In the genomic region with DNA sequence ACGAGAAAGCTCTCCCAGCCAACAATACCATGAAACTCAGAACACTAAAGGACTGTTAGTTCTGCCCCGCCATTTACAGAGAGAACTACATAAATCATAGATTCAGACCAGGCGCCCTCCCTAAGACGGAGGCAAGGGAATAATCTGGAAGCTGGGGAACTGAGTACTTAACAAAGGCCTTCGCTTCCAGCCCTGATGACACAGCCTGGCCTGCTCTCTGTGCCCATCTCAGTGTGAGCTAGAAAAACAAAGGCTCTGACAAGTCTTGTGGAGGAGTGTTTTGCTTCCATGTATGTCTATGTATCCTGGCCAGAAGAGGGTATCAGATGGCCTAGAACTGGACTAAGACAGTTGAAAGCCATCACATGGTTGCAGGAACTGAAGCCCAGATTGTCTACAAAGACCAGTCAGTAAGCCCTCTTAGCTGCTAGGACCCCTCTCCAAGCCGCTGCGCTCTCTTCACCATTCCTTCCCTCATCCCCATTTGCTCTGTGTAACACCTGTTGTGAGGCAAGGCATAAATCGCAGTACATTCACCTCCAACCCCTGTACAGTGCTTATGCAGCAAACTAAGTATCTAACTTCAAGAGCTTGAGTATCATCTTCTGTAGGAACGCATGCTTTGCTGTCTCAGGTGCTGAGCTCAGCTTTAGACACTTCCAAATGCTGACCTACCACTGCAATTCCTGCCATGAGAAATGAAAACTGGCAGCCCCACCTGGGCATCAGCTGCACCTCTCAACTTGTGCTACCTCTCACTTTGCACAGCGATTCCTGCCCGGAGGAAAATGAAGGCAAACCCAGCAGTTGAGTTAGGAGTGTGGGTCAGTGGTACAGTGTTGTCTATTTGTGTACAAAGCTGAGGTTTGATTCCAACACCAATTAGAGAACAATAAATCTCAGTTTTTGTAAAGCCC, we compare ENCODE assay signal across 9 mouse cellular contexts. TPM values are rescaled to one million over a fixed set of nuclear protein-coding genes. Genes with fewer than 3 reads are reported as not detected.
DNase-seq lines count a peak whose midpoint lies in the region; ATAC-seq and TF ChIP-seq lines count a peak whose summit lies in the region.
"Had no signal": no experiment of that assay in that cellular context is flagged by ENCODE, and none has a peak within 500 bp of the region (broad histone marks: within the 10 kb centered on the region; RNA-seq: fewer than 3 reads in every experiment).

No protein-coding gene starts in this region.

- TF ChIP-seq EP300 in liver, postnatal 0 days (IDR thresholded peaks at IDR 0.05; ENCODE audit: low read depth): no peak

- no peak for ATAC-seq in liver, embryonic 15.5 days (ENCODE audit: insufficient read depth)
- ATAC-seq in liver, postnatal 0 days: no peak
- no peak for ATAC-seq in limb, embryonic 13.5 days (ENCODE audit: low FRiP score, low read depth)
- ATAC-seq in stomach, embryonic 16.5 days (ENCODE audit: insufficient read depth, low FRiP score): no peak
- ATAC-seq in megakaryocyte-erythroid progenitor cell, adult 5-6 weeks (replicated peaks; ENCODE audit: low FRiP score, low TSS enrichment, poor library complexity, severe bottlenecking): no peak

- TF ChIP-seq CTCF in liver, postnatal 0 days (IDR thresholded peaks at IDR 0.05; ENCODE audit: low read depth): no peak

- no peak overlapping the region for H3K9ac ChIP-seq in liver, embryonic 15.5 days
- no peak overlapping the region for H3K9ac ChIP-seq in liver, postnatal 0 days (replicated peaks)
- H3K9ac ChIP-seq in limb, embryonic 13.5 days: no peak overlapping the region
- H3K9ac ChIP-seq in stomach, embryonic 16.5 days (ENCODE audit: low read length): no peak overlapping the region

- H3K4me1 ChIP-seq in liver, embryonic 15.5 days (replicated peaks): peaks cover 50% of the 10 kb centered on the region
- peaks cover 12% of the 10 kb centered on the region for H3K4me1 ChIP-seq in liver, postnatal 0 days (ENCODE audit: insufficient read depth)
- H3K4me1 ChIP-seq in limb, embryonic 13.5 days: peaks cover 15% of the 10 kb centered on the region
- peaks cover 20% of the 10 kb centered on the region for H3K4me1 ChIP-seq in stomach, embryonic 16.5 days (ENCODE audit: control insufficient read depth, insufficient read depth, low read length)

- peak; percentile 27 for DNase-seq in embryo, embryonic 10.5 days (ENCODE audit: low spot score)
- no peak for DNase-seq in embryo, embryonic 11 days
- no peak for DNase-seq in liver, postnatal 0 days
- no peak for DNase-seq in left cerebral cortex, adult 11 months (ENCODE audit: low spot score)

- H3K27ac ChIP-seq in liver, embryonic 15.5 days (replicated peaks): 0 out of 2 replicates have a peak overlapping the region, but pooled peaks have one; percentile 1
- no peak overlapping the region for H3K27ac ChIP-seq in liver, postnatal 0 days (ENCODE audit: low read depth)
- peak overlapping the region; percentile 65; the same call in 1 of the 2 replicates for H3K27ac ChIP-seq in limb, embryonic 13.5 days
- H3K27ac ChIP-seq in stomach, embryonic 16.5 days (ENCODE audit: low read length): peak overlapping the region; percentile 12; the same call in 1 of the 2 replicates

- 88% methylated on average over 11 of the region's 11 CpGs for WGBS in liver, embryonic 15.5 days (ENCODE audit: insufficient replicate concordance)
- 93% methylated on average over 11 of the region's 11 CpGs for WGBS in liver, postnatal 0 days (ENCODE audit: insufficient replicate concordance)
- 86% methylated on average over 11 of the region's 11 CpGs for WGBS in limb, embryonic 13.5 days
- 81% methylated on average over 11 of the region's 11 CpGs for WGBS in stomach, embryonic 16.5 days

- no peaks in the 10 kb centered on the region for H3K27me3 ChIP-seq in liver, embryonic 15.5 days
- H3K27me3 ChIP-seq in liver, postnatal 0 days (ENCODE audit: insufficient read depth, low read length): no peaks in the 10 kb centered on the region
- H3K27me3 ChIP-seq in limb, embryonic 13.5 days: no peaks in the 10 kb centered on the region
- H3K27me3 ChIP-seq in stomach, embryonic 16.5 days (ENCODE audit: control insufficient read depth, insufficient read depth, low read length): no peaks in the 10 kb centered on the region

- no peak overlapping the region for H3K4me2 ChIP-seq in liver, embryonic 15.5 days
- no peak overlapping the region for H3K4me2 ChIP-seq in liver, postnatal 0 days (ENCODE audit: low read depth, low read length)
- H3K4me2 ChIP-seq in limb, embryonic 13.5 days (replicated peaks): no peak overlapping the region
- H3K4me2 ChIP-seq in stomach, embryonic 16.5 days (ENCODE audit: low read depth, low read length): no peak overlapping the region

- no peaks in the 10 kb centered on the region for H3K9me3 ChIP-seq in liver, embryonic 15.5 days (replicated peaks)
- no peaks in the 10 kb centered on the region for H3K9me3 ChIP-seq in liver, postnatal 0 days (ENCODE audit: low read length)
- no peaks in the 10 kb centered on the region for H3K9me3 ChIP-seq in limb, embryonic 13.5 days
- no peaks in the 10 kb centered on the region for H3K9me3 ChIP-seq in stomach, embryonic 16.5 days (replicated peaks; ENCODE audit: control insufficient read depth, low read length)

- H3K36me3 ChIP-seq in liver, embryonic 15.5 days (replicated peaks): peaks cover 70% of the 10 kb centered on the region
- H3K36me3 ChIP-seq in liver, postnatal 0 days (replicated peaks; ENCODE audit: insufficient read depth, low read length): peaks cover 64% of the 10 kb centered on the region
- peaks cover 50% of the 10 kb centered on the region for H3K36me3 ChIP-seq in limb, embryonic 13.5 days
- peaks cover 10% of the 10 kb centered on the region; the same call in 1 of the 2 replicates for H3K36me3 ChIP-seq in stomach, embryonic 16.5 days (ENCODE audit: control insufficient read depth, insufficient read depth, low read length)

- H3K4me3 ChIP-seq in liver, embryonic 15.5 days (replicated peaks): no peak overlapping the region
- H3K4me3 ChIP-seq in liver, postnatal 0 days (ENCODE audit: low read depth, low read length): no peak overlapping the region
- H3K4me3 ChIP-seq in limb, embryonic 13.5 days: no peak overlapping the region
- no peak overlapping the region for H3K4me3 ChIP-seq in stomach, embryonic 16.5 days (replicated peaks; ENCODE audit: low read length)
- H3K4me3 ChIP-seq: myocyte had no signal

RNA-seq across cellular contexts. Expression of gene Chd2, which starts 20.1 kb away (rescaled TPM):
- 20.1 and 22.1 TPM in 2 replicates for polyA plus RNA-seq in liver, embryonic 15.5 days (2015; fragmentation: Nextera tagmentation; extraction: Ambion mirVana)
- polyA plus RNA-seq in liver, postnatal 0 days (2015; fragmentation: Nextera tagmentation; extraction: Ambion mirVana): 14.1 and 17.2 TPM in 2 replicates
- polyA plus RNA-seq in limb, embryonic 13.5 days (2015; fragmentation: Nextera tagmentation; extraction: Ambion mirVana): 62.5 and 66.3 TPM in 2 replicates
- polyA plus RNA-seq in stomach, embryonic 16.5 days (2015; fragmentation: Nextera tagmentation; extraction: Ambion mirVana): 35.8 and 44.5 TPM in 2 replicates
- total RNA-seq in megakaryocyte-erythroid progenitor cell, adult 5-6 weeks (2014; fragmentation: Nextera tagmentation): 48.8 and 57.3 TPM in 2 replicates
- total RNA-seq in megakaryocyte-erythroid progenitor cell, adult 5-6 weeks (2017): 101 and 150 TPM in 2 replicates
